Mouse (Mus musculus) regulatory T cell (primary cell): ENCODE results near the gene Lonrf2.

ENCODE experiments used
- in situ Hi-C: fragments of 300-600 bp; cut with MboI, MseI; formaldehyde crosslinking; loops from one replicate; pipeline ENCODE4 v1.15.1; 2025; ENCODE audit warnings: high pct_unique_total_duplicates

The Lonrf2 gene

DNA sequence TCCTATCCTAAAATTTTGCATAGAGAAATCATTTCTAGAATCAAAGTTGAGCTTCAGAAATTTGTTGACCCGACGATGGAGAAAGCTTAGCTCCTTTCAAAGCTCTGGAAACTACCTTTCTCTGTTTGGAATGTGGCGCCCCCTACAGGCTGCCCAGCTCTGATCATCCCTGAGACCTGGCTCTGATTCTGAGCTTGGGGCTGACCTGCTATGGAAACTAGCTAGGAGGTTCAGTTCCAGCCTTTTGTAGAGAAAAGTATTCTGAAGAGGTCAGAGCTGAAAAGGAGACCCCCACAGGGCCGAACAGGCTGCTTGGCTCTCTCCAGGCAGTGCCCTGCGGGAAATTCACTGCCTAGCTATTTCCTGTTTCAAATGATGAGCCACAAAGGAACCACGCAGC, 66.6 kb downstream of the Lonrf2 start:
- in situ Hi-C loops, result loop anchor here (5.0 kb wide), 1 partner anchor 43 kb away; no protein-coding TSS in a partner anchor

DNA sequence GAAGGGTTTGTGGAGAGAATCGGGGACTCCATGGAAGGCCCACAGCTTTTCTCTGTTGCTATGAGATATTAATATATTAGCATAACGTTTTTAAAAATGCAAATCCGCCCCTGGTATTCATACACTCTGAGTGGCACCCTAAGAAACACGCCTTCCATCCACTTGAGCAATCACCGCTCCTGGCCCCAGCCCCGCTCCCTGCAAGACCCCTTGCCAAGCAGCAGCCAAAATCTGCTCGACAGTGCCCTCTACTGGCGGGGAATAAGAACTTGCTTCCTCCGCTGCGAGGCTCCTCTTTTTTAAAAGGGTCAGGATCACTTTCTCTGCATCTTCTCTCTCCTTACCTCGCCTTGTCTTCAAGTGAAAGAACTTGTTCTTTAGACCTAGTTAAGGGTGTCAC, 68.7 kb downstream of the Lonrf2 start:
- in situ Hi-C loops, result loop anchor here (5.0 kb wide), 1 partner anchor 41 kb away; no protein-coding TSS in a partner anchor

- in situ Hi-C loops, result loop anchor here (5.0 kb wide), 1 partner anchor 40 kb away; no protein-coding TSS in a partner anchor
Observed at GRCm38 (mm10) chr1:38766661-38767572, 69.6 kb downstream of the Lonrf2 start.

GRCm38 (mm10) chr1:38766254-38766653, 70.3 kb downstream of the Lonrf2 start:
- in situ Hi-C loops, result loop anchor here (5.0 kb wide), 1 partner anchor 39 kb away; no protein-coding TSS in a partner anchor

DNA sequence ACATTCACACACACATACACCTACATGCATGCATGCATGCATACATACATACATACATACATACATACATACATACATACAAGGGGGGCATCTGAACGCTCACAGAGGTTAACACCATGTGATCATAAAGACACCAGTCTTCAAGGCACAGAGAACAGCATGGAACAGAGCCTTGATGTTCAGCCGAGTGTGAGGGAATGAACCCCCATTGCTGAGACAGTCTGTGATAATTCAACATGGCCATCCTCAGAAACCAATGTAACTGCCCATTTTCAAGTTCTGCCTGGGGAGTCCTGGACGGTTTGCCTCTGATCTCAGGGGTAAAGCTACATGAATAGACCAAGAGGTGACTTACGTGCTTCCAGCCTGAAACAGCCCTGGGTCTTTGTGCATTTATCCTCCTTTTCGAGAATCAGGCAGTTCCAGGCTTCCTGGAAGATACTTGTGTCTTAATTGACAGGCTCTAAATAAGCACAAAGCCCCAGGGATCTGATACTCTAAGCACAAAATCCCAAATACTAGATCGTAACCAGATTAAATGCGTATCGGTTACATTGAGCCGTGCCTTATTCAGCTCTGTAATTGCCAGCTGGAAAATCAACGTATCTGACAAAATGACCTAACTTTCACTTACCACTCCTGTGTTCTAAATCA, 72.4 kb downstream of the Lonrf2 start:
- in situ Hi-C loops, result no loop called here

DNA sequence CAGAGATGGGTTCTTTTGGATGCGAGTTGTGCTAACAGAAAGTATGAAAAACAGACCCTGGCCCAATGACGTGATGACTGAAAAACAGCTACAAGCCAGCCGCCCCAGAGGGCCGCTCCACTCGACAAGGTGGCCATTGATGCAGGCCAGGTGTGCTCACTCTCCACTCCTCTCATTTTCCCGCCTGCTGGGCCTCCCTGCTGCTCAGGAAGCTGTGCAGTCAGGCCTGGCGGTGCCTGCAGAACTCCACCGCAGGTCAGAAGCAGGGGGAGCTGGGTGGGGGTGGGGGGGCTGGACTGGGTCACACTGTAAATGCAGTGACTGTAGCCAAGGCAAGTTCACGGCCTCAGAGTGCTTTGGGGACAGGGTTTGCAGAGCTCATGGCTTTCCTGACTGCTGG, 76.1 kb downstream of the Lonrf2 start:
- in situ Hi-C loops, result no loop called here

- in situ Hi-C loops, result no loop called here
Observed at GRCm38 (mm10) chr1:38757791-38758403, 78.6 kb downstream of the Lonrf2 start.

DNA sequence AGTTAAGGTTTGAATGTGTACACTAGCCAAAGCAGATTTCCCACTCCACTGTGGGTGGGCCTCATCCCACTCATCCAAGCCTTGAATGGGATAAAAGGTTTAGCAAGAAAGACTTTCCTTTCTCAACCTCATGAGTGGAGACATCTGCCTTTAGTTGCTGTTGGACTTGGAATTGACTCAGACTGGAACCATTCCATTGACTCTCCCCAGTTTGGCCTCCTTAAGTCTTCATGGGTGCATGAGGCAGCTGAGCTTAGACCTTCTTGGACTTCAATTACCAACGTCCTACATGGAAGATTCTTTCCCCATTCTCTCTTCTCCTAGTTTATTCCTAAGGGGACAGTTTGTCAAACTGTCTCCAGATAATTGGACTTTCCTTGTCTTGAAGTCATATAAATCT, 92.6 kb downstream of the Lonrf2 start:
- in situ Hi-C loops, result no loop called here
